ENCODE assay signal across 26 mouse cellular contexts in the genomic region with DNA sequence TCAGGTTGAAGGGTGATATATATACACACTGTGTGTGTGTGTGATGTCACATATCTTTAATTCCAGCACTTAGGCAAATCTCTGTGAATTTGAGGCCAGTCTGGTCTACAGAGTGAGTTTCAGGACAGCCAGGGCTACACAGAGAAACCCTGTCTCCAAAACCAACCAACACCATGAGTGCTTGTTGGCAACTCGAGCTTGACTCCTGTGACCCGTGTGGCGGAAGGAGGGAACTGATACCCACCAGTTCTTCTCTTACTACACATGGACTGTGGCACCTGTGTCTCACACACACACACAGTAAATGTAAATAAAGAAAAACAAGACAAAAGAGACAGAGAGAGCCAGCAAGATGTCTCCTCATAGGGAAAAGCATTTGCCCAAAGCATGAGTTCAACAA. TPM values are rescaled to one million over a fixed set of nuclear protein-coding genes. Genes with fewer than 3 reads are reported as not detected.
"Had no signal": no experiment of that assay in that cellular context is flagged by ENCODE, and none has a peak within 500 bp of the region (broad histone marks: within the 10 kb centered on the region; RNA-seq: fewer than 3 reads in every experiment).

No protein-coding gene starts in this region.

- H3K36me3 ChIP-seq: kidney, embryonic 15.5 days; limb, embryonic 10.5 days; limb, embryonic 13.5 days; liver, embryonic 12.5 days; liver, embryonic 15.5 days; lung, embryonic 15.5 days; midbrain, embryonic 10.5 days; midbrain, embryonic 13.5 days had no signal

- H3K4me3 ChIP-seq: kidney, embryonic 15.5 days; limb, embryonic 10.5 days; limb, embryonic 13.5 days; liver, embryonic 12.5 days; liver, embryonic 15.5 days; lung, embryonic 15.5 days; megakaryocyte, embryonic 14.5 days; midbrain, embryonic 10.5 days; midbrain, embryonic 13.5 days had no signal

- ATAC-seq: intestine, embryonic 16.5 days; liver, embryonic 12.5 days; midbrain, embryonic 13.5 days; midbrain, embryonic 16.5 days had no signal

- H3K4me2 ChIP-seq: kidney, embryonic 15.5 days; limb, embryonic 13.5 days; liver, embryonic 12.5 days; liver, embryonic 15.5 days; lung, embryonic 15.5 days; midbrain, embryonic 13.5 days had no signal

- H3K9ac ChIP-seq: kidney, embryonic 15.5 days; limb, embryonic 13.5 days; liver, embryonic 12.5 days; liver, embryonic 15.5 days; lung, embryonic 15.5 days; midbrain, embryonic 13.5 days had no signal

- H3K4me1 ChIP-seq: kidney, embryonic 15.5 days; limb, embryonic 10.5 days; limb, embryonic 13.5 days; liver, embryonic 12.5 days; lung, embryonic 15.5 days; midbrain, embryonic 13.5 days had no signal

- H3K27me3 ChIP-seq: kidney, embryonic 15.5 days; limb, embryonic 13.5 days; liver, embryonic 12.5 days; liver, embryonic 15.5 days; lung, embryonic 15.5 days; midbrain, embryonic 13.5 days had no signal

- DNase-seq: kidney, adult 2 months; kidney, postnatal 10 days; kidney, postnatal 36 days; layer of hippocampus, adult 9-11 months; liver; lung, adult 18-20 months; lung, postnatal 10 days; lung, postnatal 36 days; right cerebral cortex, adult 18-20 months; right cerebral cortex, postnatal 14 days; thymus, adult 2 months; thymus, postnatal 14 days; thymus, postnatal 4 days had no signal

- H3K27ac ChIP-seq: kidney, embryonic 15.5 days; limb, embryonic 10.5 days; limb, embryonic 13.5 days; liver, embryonic 12.5 days; liver, embryonic 15.5 days; lung, embryonic 15.5 days; midbrain, embryonic 10.5 days; midbrain, embryonic 13.5 days; stomach, postnatal 0 days had no signal

- H3K9me3 ChIP-seq: kidney, embryonic 15.5 days; limb, embryonic 10.5 days; limb, embryonic 13.5 days; liver, embryonic 12.5 days; liver, embryonic 15.5 days; lung, embryonic 15.5 days; megakaryocyte, embryonic 14.5 days; midbrain, embryonic 10.5 days; midbrain, embryonic 13.5 days had no signal

RNA-seq across cellular contexts. Expression of a gene that starts 10.4 kb away (rescaled TPM):
- polyA plus RNA-seq: midbrain, embryonic 10.5 days; midbrain, embryonic 13.5 days; midbrain, embryonic 16.5 days; stomach, embryonic 14.5 days had no signal
